Mouse (Mus musculus) adrenal gland, postnatal 14 days (tissue): ENCODE results near the gene Hecw1. TPM values are rescaled to one million over a fixed set of nuclear protein-coding genes. Genes with fewer than 3 reads are reported as not detected.
"Not testable (repeated sequence)": the region's sequence is repeated elsewhere in the genome, so short reads cannot be mapped to it uniquely, and the experiment has no call there.

Source experiments
- DNase-seq: peaks from one replicate; pipeline ENCODE4 v3.0.0; 2021; ENCODE audit warnings: mixed read lengths
- total RNA-seq: library from RNA; stranded (reverse); gene quantifications from 2 replicates; pipeline ENCODE4 v1.2.3, GENCODE M21; 2021

Gene Hecw1
- total RNA-seq, 1 experiment from 2014 or later: 0.26 TPM

GRCm38 (mm10) chr13:14365546-14365945 is 157.5 kb downstream of the Hecw1 start:
- no peak for DNase-seq

GRCm38 (mm10) chr13:14327252-14327651 is 195.8 kb downstream of the Hecw1 start:
- no peak for DNase-seq

- no peak for DNase-seq
Observed at GRCm38 (mm10) chr13:14306617-14307016, 216.4 kb downstream of the Hecw1 start.

GRCm38 (mm10) chr13:14304103-14304502 is 218.9 kb downstream of the Hecw1 start:
- DNase-seq: no peak

- no peak for DNase-seq
Observed at GRCm38 (mm10) chr13:14302921-14303320, 220.1 kb downstream of the Hecw1 start.

- no peak for DNase-seq
Observed at GRCm38 (mm10) chr13:14290016-14290415, 233.0 kb downstream of the Hecw1 start.

- no peak for DNase-seq
Observed at GRCm38 (mm10) chr13:14271476-14271875, 251.6 kb downstream of the Hecw1 start.

GRCm38 (mm10) chr13:14260939-14261338 is 262.1 kb downstream of the Hecw1 start:
- not testable (repeated sequence) for DNase-seq

GRCm38 (mm10) chr13:14245946-14246345 is 277.1 kb downstream of the Hecw1 start:
- no peak for DNase-seq

- DNase-seq: no peak
Observed at GRCm38 (mm10) chr13:14179669-14180068, 343.4 kb downstream of the Hecw1 start.

GRCm38 (mm10) chr13:14177989-14178388 is 345.0 kb downstream of the Hecw1 start:
- DNase-seq: no peak

Other genes starting within 250 kb of the Hecw1 start
- gene Mrpl32, start 89.9 kb upstream of the Hecw1 start, total RNA-seq: 61.6 and 62.5 TPM in 2 replicates
- 103 and 112 TPM in 2 replicates for gene Psma2, start 90.0 kb upstream of the Hecw1 start, total RNA-seq
- 17.2 and 20.5 TPM in 2 replicates for gene AW209491, start 106.9 kb upstream of the Hecw1 start, total RNA-seq